Mouse (Mus musculus): ENCODE measurements at regions not wholly inside any gene's neighbourhood (a gene's known extent, or its start where the extent isn't known, plus 50 kb on each side); places are given as distances from the start of the nearest gene placed in this dataset.

GRCm38 (mm10) chr9:101595101-101595650 lies 266.5 kb upstream of the 9630041A04Rik start:
- no peak overlapping the region for H3K9ac ChIP-seq (replicated peaks)
- H3K9me3 ChIP-seq, result no peaks in the 10 kb centered on the region
- H3K27ac ChIP-seq (replicated peaks), result no peak overlapping the region
- no peak overlapping the region for H3K4me3 ChIP-seq
- H3K36me3 ChIP-seq, result no peaks in the 10 kb centered on the region
- 91% methylated on average over 13 of the region's 14 CpGs for WGBS
- no peak for ATAC-seq (ENCODE audit: low FRiP score, low read depth)
- H3K27me3 ChIP-seq, result no peaks in the 10 kb centered on the region
- H3K4me1 ChIP-seq, result no peaks in the 10 kb centered on the region
- H3K4me2 ChIP-seq (replicated peaks), result no peak overlapping the region

DNA sequence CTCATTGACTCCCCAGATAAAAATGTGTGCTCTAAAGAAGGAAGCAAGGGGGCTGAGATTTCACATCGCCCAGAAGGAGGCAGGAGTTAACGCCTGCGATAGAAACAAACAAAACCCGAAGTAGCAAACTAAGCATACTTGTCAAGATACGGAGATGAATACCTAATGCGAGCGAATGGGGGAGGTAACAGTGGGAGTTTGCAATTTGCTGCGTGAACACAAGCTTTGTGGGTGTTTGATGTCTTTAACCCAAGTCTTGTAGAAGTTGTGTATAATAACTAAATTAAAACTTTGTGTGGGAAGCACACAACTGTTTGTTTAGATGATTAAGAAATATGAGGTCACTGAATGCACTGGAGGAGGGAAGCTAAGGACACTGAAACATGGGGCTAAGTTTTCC lies 269.0 kb upstream of the 9630041A04Rik start:
- no peak overlapping the region for H3K4me2 ChIP-seq (replicated peaks)
- no peaks in the 10 kb centered on the region for H3K27me3 ChIP-seq
- no peak overlapping the region for H3K4me3 ChIP-seq
- H3K9ac ChIP-seq (replicated peaks), result no peak overlapping the region
- H3K9me3 ChIP-seq, result no peaks in the 10 kb centered on the region
- no peak overlapping the region for H3K27ac ChIP-seq (replicated peaks)
- no peaks in the 10 kb centered on the region for H3K4me1 ChIP-seq
- ATAC-seq (ENCODE audit: low FRiP score, low read depth), result no peak
- 78% methylated on average over 8 of the region's 8 CpGs for WGBS
- no peaks in the 10 kb centered on the region for H3K36me3 ChIP-seq

- no peak overlapping the region for H3K4me2 ChIP-seq (replicated peaks)
- H3K36me3 ChIP-seq, result no peaks in the 10 kb centered on the region
- no peaks in the 10 kb centered on the region for H3K9me3 ChIP-seq
- no peak overlapping the region for H3K4me3 ChIP-seq
- WGBS, result 80% methylated on average over 8 of the region's 8 CpGs
- H3K27me3 ChIP-seq, result no peaks in the 10 kb centered on the region
- no peak overlapping the region for H3K27ac ChIP-seq (replicated peaks)
- ATAC-seq (ENCODE audit: low FRiP score, low read depth), result no peak
- no peaks in the 10 kb centered on the region for H3K4me1 ChIP-seq
- H3K9ac ChIP-seq (replicated peaks), result no peak overlapping the region
Measured at GRCm38 (mm10) chr9:101591681-101592080, 270.0 kb upstream of the 9630041A04Rik start.

- Histone ChIP-seq H3K36me3 (no peaks in the 10 kb centered on the region), H3K4me3 (no peak overlapping the region), H3K27ac (replicated peaks) (no peak overlapping the region), H3K9ac (replicated peaks) (no peak overlapping the region), H3K9me3 (no peaks in the 10 kb centered on the region), H3K4me1 (no peaks in the 10 kb centered on the region), H3K4me2 (replicated peaks) (no peak overlapping the region), H3K27me3 (no peaks in the 10 kb centered on the region)
- ATAC-seq (ENCODE audit: low FRiP score, low read depth), result no peak
- 90% methylated on average over 3 of the region's 3 CpGs for WGBS
Measured at GRCm38 (mm10) chr9:101590310-101590709, 271.3 kb upstream of the 9630041A04Rik start.

DNA sequence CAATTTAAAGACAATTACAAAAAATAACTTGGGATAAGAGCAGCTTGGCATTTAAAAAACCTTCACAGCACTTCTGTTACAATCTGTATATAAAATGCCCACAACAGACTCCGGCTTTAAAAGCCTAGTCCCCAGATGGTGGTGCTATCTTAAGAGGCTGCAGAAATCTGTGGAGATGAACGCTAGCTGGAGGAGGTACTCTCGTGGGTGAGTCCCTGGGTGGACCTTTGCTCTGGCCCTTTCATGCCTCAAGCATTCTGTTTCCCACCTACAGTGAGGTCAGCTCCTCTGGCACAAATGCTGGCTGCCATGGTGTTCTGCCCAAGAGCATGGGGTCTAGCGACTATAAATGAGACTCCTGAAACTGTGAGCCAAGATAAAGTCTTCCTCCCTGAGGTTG lies 280.6 kb upstream of the 9630041A04Rik start:
- Histone ChIP-seq H3K9me3 (0 out of 2 replicates have a peak, but pooled peaks cover 4% of the 10 kb centered on the region), H3K4me1 (no peaks in the 10 kb centered on the region), H3K4me3 (no peak overlapping the region), H3K36me3 (no peaks in the 10 kb centered on the region), H3K27ac (replicated peaks) (no peak overlapping the region), H3K9ac (replicated peaks) (no peak overlapping the region), H3K4me2 (replicated peaks) (no peak overlapping the region), H3K27me3 (no peaks in the 10 kb centered on the region)
- ATAC-seq (ENCODE audit: low FRiP score, low read depth), result no peak
- 86% methylated on average over 4 of the region's 4 CpGs for WGBS

- H3K4me2 ChIP-seq (replicated peaks), result 0 out of 2 replicates have a peak overlapping the region, but pooled peaks have one; percentile 14
- H3K27ac ChIP-seq (replicated peaks), result no peak overlapping the region; the same call in 1 of the 2 replicates
- no peaks in the 10 kb centered on the region for H3K27me3 ChIP-seq
- H3K4me3 ChIP-seq, result no peak overlapping the region
- WGBS, result 3% methylated on average over 4 of the region's 4 CpGs
- no peaks in the 10 kb centered on the region for H3K36me3 ChIP-seq
- no peaks in the 10 kb centered on the region for H3K9me3 ChIP-seq
- H3K9ac ChIP-seq (replicated peaks), result no peak overlapping the region
- peak; percentile 38; the same call in 1 of the 2 replicates for ATAC-seq (ENCODE audit: low FRiP score, low read depth)
- H3K4me1 ChIP-seq, result peaks cover 17% of the 10 kb centered on the region
Measured at GRCm38 (mm10) chr9:101570714-101571113, 290.9 kb upstream of the 9630041A04Rik start.

DNA sequence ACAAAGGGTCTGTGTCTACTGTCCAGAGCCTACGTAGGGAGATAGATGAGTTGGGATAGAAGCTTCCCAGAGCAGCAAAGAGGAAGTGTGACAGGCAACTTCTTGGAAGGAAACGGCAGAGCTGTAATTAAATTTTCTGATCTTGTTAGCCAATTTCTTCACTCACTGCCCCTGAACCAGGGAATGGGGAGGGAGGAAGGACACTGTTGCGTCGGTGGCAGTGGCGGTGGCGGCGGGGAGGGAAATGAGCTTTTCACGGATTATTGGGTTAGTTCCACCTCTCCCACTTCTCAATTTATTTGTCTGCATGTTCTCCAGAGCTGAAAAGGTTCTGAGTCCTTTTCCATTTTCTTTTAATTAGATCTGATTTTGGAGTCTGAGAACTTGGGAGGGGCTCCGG lies 298.4 kb upstream of the 9630041A04Rik start:
- Histone ChIP-seq H3K4me2 (replicated peaks) (no peak overlapping the region), H3K4me1 (0 out of 2 replicates have a peak, but pooled peaks cover 11% of the 10 kb centered on the region), H3K27ac (replicated peaks) (peak overlapping the region; percentile 49), H3K36me3 (no peaks in the 10 kb centered on the region), H3K9ac (replicated peaks) (no peak overlapping the region), H3K9me3 (no peaks in the 10 kb centered on the region), H3K4me3 (no peak overlapping the region), H3K27me3 (no peaks in the 10 kb centered on the region)
- ATAC-seq (ENCODE audit: low FRiP score, low read depth), result no peak
- 42% methylated on average over 9 of the region's 9 CpGs for WGBS

DNA sequence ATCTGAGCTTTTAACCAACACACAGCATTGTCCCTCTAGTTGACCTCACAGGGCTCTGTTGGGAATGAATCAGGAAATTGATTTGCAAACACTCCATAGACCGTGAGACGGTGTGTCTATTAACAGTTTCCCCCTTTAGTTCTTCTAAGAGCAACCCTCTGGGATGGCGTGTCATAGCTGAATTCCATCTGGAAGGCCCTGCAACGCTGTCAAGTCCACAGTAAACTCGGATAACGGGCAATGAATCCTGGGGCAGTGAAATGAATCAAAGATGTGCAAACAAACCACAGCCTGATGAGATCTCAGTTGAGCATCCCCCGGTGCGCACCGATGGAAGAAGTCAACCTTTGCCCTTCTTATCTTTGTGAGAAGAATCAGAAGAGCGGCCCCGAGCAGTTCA lies 302.3 kb upstream of the 9630041A04Rik start:
- no peak overlapping the region for H3K9ac ChIP-seq (replicated peaks)
- H3K36me3 ChIP-seq, result no peaks in the 10 kb centered on the region
- H3K4me3 ChIP-seq, result no peak overlapping the region
- no peaks in the 10 kb centered on the region for H3K9me3 ChIP-seq
- no peaks in the 10 kb centered on the region for H3K27me3 ChIP-seq
- no peak for ATAC-seq (ENCODE audit: low FRiP score, low read depth)
- H3K4me2 ChIP-seq (replicated peaks), result no peak overlapping the region
- H3K27ac ChIP-seq (replicated peaks), result no peak overlapping the region
- peaks cover 11% of the 10 kb centered on the region; the same call in 1 of the 2 replicates for H3K4me1 ChIP-seq
- 81% methylated on average over 11 of the region's 11 CpGs for WGBS

GRCm38 (mm10) chr9:101555011-101555673 lies 303.5 kb upstream of the Ppp2r3a start:
- H3K9me3 ChIP-seq, result no peaks in the 10 kb centered on the region
- H3K4me1 ChIP-seq, result no peaks in the 10 kb centered on the region; the same call in 1 of the 2 replicates
- no peak for ATAC-seq (ENCODE audit: low FRiP score, low read depth)
- H3K27me3 ChIP-seq, result no peaks in the 10 kb centered on the region
- H3K27ac ChIP-seq (replicated peaks), result no peak overlapping the region
- 52% methylated on average over 5 of the region's 5 CpGs for WGBS
- H3K36me3 ChIP-seq, result no peaks in the 10 kb centered on the region
- no peak overlapping the region for H3K9ac ChIP-seq (replicated peaks)
- no peak overlapping the region for H3K4me3 ChIP-seq
- no peak overlapping the region for H3K4me2 ChIP-seq (replicated peaks)

GRCm38 (mm10) chr9:101552789-101553188 lies 301.2 kb upstream of the Ppp2r3a start:
- Histone ChIP-seq H3K27me3 (no peaks in the 10 kb centered on the region), H3K36me3 (no peaks in the 10 kb centered on the region), H3K4me1 (no peaks in the 10 kb centered on the region; the same call in 1 of the 2 replicates), H3K9me3 (no peaks in the 10 kb centered on the region), H3K4me3 (no peak overlapping the region), H3K4me2 (replicated peaks) (no peak overlapping the region), H3K27ac (replicated peaks) (no peak overlapping the region), H3K9ac (replicated peaks) (no peak overlapping the region)
- 93% methylated on average over 6 of the region's 6 CpGs for WGBS
- no peak for ATAC-seq (ENCODE audit: low FRiP score, low read depth)

DNA sequence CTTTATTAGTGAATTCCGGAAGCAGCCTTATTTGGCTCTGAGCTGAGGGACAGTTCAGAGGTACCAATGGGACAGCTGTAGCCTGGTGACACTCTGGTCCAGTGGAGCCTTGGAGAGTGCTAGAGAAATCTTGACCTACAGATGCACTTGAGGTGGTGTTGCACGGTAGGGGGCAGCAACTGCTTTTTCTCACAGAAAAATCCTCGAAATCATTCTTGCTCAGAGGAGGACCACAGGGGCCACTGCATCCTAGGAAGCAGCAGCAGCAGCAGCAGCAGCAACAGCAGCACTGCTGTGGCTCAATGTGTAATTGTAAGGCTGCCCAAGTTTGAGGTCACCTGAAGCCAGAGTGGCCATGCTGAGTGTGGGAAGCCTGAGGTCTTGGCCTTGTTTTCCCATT lies 299.7 kb upstream of the Ppp2r3a start:
- 66% methylated on average over 3 of the region's 3 CpGs for WGBS
- H3K36me3 ChIP-seq, result no peaks in the 10 kb centered on the region
- no peak for ATAC-seq (ENCODE audit: low FRiP score, low read depth)
- no peak overlapping the region for H3K4me3 ChIP-seq
- no peaks in the 10 kb centered on the region; the same call in 1 of the 2 replicates for H3K4me1 ChIP-seq
- H3K4me2 ChIP-seq (replicated peaks), result no peak overlapping the region
- no peak overlapping the region for H3K27ac ChIP-seq (replicated peaks)
- no peaks in the 10 kb centered on the region for H3K9me3 ChIP-seq
- H3K27me3 ChIP-seq, result no peaks in the 10 kb centered on the region
- H3K9ac ChIP-seq (replicated peaks), result no peak overlapping the region

GRCm38 (mm10) chr9:101546213-101546832 lies 294.7 kb upstream of the Ppp2r3a start:
- H3K4me3 ChIP-seq, result no peak overlapping the region
- ATAC-seq (ENCODE audit: low FRiP score, low read depth), result no peak
- WGBS, result 81% methylated on average over 10 of the region's 10 CpGs
- H3K4me1 ChIP-seq, result no peaks in the 10 kb centered on the region
- no peak overlapping the region for H3K27ac ChIP-seq (replicated peaks)
- no peak overlapping the region for H3K9ac ChIP-seq (replicated peaks)
- H3K36me3 ChIP-seq, result no peaks in the 10 kb centered on the region
- no peaks in the 10 kb centered on the region for H3K27me3 ChIP-seq
- no peak overlapping the region for H3K4me2 ChIP-seq (replicated peaks)
- H3K9me3 ChIP-seq, result no peaks in the 10 kb centered on the region

Data from midbrain, embryonic 12.5 days (tissue).